Mouse (Mus musculus) cerebellum, adult 9-10 months (tissue): ENCODE results near the gene Rpl3l.
"Not testable (repeated sequence)": the region's sequence is repeated elsewhere in the genome, so short reads cannot be mapped to it uniquely, and the experiment has no call there.

ENCODE experiments used
- DNase-seq: peaks from one replicate; pipeline ENCODE4 v3.0.0; 2022

Gene Rpl3l

GRCm38 (mm10) chr17:24727618-24728017 lies at the start of gene Rpl3l:
Gene Rpl3l, plus strand, starts transcription at chr17:24727820.
- no peak for DNase-seq

GRCm38 (mm10) chr17:24686514-24686913 lies 41.1 kb upstream of the Rpl3l start:
- no peak for DNase-seq

DNA sequence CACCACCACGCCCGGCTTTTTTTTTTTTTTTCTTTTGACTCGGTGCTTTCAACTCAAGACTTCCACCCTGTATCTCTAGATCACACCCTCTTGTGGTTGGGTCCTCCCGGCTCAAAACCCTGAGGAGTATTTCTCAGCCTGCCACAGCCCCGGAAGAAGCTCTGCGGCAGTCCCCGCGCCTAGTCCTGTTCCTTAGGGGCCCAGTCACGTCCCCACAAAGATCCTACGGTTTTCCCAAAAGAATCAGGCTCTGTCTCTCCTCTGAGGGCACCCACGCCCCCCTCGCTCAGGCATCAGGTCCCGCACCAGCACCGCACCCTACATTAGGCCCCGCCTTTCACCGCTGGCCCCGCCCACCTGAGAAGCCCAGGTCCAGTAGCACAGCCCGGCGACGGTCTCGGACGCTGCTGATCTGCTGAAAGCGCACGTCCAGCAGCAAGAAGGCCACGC lies 40.4 kb upstream of the Rpl3l start:
- no peak for DNase-seq

GRCm38 (mm10) chr17:24687599-24687998 lies 40.0 kb upstream of the Rpl3l start:
- no peak for DNase-seq

DNA sequence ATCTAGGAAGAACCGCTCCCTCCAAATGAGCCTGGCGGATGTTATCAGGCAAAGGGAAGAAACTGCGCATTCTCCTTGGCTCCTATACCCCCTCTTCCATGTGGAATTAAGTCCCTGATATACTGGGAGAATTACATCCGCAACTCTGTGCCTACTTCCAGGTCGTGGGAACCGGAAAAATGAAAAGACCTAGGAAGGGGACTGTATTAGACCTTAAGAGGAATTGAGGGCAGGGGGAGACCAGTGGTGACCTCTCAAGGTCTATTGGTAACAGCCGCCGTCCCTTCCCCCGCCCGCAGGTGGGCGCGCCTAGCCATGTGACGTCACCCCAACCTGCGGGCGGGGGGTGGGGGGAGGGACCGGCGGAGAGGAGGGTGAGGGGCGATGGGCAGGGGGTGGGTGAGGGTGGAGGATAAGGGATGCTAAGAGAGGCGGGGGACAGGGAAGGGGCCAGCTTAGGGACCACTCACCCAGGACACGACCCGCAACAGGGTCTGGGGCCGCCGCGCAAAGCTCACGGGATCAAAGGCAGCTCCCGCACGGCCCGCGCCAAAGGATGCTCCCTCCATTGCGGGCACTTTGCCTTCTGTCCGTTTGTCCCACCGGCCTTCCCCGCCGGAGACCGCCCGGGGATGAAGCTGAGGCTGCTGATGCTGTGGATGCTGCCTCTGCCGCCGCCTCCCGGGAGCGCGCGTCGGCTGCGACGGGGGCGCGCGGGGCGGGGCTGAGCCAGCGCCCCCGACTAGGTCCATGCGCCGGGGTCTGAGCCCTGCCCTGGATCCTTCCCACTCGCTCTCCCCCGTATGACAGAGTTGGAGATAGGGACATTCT lies 38.2 kb upstream of the Rpl3l start, which contains the start of gene Syngr3:
TSS of gene Syngr3 (minus strand) at position 705 of the 831 bp plus-strand sequence.
- DNase-seq: peak; percentile 66

DNA sequence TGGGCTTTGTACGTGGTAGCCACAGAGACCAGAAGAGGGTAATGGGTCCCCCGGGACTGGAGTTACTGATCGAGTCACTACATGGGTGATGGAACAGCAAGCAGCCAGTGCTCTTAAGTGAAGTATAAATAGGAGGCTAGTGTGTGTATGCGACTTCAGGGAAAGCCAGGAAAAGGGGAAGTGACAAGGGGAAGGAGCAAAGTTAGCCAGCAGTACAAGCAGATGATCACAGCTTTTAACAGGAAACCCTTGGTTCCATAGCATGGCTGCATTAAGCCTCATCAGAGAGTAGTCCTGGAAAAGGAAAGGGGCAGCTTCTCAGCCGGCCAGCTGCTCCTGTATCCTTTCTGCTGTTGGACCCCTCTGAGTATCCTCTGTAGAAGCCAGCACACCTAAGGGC lies 35.2 kb upstream of the Rpl3l start:
- DNase-seq: no peak

- DNase-seq: no peak
These were observed 32.2 kb upstream of the Rpl3l start for GRCm38 (mm10) chr17:24695326-24696010.

GRCm38 (mm10) chr17:24696011-24696697 lies 31.5 kb upstream of the Rpl3l start, which contains the start of the genes Gfer and Noxo1:
Gene Gfer, minus strand, starts transcription at chr17:24696156.
Gene Noxo1, plus strand, starts transcription at chr17:24696234.
- peak; percentile 83 for DNase-seq

GRCm38 (mm10) chr17:24697985-24698384 lies 29.6 kb upstream of the Rpl3l start:
- DNase-seq: no peak

- no peak for DNase-seq
These were observed 28.9 kb upstream of the Rpl3l start for GRCm38 (mm10) chr17:24698715-24699114.

- DNase-seq: no peak
These were observed 28.1 kb upstream of the Rpl3l start for GRCm38 (mm10) chr17:24699473-24699872.

DNA sequence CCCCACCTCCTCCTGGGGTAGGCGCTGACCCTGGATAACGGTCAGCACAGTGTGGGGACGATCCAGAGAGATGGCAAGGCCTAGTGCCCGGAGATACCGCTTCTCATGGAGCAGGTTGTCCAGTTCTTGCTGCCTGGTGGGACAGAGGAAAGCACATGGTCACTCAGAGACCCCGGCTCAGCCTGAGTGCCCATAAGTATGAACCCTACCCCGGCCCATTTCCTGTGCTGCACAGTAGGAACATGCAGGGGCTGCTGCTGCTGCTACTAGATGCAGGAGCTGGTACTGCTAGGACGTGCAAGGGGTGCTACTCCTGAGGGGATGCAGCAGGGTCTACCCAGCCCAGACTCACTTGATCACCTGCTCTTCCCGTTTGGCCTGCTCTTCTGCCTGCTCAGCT lies 26.4 kb upstream of the Rpl3l start:
- DNase-seq: no peak

DNA sequence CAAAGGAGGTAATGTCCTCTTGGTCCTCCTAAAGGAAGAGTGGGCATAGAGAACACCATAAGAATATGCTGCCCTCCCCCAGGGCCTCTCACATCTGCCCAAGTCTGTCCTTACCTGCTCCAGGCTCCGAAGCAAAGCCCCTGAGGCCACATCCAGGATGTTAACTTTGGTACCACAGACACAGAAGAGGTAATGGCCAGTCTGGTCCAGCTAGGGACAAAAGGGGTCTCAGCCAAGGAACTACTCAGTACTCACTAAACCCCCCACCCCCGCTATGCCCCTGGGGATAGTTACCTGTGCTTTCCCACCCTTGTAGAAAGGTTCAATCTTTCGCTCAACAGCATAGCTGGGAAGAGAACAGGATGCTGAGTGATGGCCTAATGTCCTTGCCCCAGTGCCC lies 21.8 kb upstream of the Rpl3l start:
- DNase-seq: peak; percentile 31

GRCm38 (mm10) chr17:24706982-24707800 lies 20.4 kb upstream of the Rpl3l start, which contains the start of gene Tbl3:
Gene Tbl3, minus strand, starts transcription at chr17:24707660.
- DNase-seq: peak; percentile 93

DNA sequence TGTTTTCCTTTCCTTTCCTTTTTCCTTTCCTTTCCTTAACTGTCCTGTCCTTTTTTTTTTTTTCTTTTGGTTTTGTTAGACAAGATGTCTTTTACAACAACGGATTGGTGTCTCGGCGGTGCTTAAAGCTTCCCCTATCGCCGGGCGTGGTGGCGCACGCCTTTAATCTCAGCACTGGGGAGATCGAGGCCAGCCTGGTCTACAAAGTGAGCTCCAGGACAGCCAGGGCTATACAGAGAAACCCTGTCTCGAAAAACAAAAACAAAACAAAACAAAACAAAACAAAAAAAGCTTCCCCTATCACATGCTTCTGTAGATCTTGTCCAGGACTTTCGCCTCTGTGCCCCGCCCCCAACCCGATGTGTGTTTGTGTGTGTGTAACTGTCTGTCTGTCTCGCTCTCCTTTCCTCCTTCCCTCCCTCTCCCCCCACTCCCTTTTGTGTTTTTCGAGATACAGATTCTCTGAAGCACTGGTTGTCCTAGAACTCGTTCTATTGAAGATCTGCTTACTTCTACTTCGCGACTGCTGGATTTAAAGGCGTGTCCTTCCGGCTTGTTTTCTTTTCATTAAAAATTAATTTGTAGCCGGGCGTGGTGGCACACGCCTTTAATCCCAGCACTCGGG lies 19.7 kb upstream of the Rpl3l start:
- DNase-seq: no peak

- peak; percentile 53 for DNase-seq
These were observed 19.0 kb upstream of the Rpl3l start for GRCm38 (mm10) chr17:24708646-24709045.

DNA sequence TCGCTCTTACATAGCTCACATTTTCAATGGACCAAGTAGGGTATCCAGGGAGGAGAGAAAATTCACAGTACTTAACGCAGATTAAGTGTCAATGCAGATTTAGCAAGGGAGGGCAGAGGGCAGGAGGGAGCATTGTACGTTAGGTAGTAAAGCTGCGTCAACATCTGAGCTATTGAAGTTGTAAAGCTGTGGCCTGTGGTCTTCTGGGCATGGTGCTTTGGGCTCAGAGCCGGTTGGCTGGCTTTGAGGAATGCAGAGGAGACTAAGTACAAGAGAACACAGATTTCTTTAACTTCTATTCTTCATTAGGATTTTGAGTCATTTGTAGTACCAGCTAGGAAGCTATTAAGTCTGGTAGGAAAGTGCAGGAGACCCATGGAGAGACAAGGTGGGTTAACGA lies 12.1 kb upstream of the Rpl3l start:
- DNase-seq: no peak

GRCm38 (mm10) chr17:24716166-24716682 lies 11.4 kb upstream of the Rpl3l start:
- DNase-seq: no peak

- DNase-seq: no peak
These were observed 9.7 kb upstream of the Rpl3l start, which contains the start of the genes Rnf151 and Rps2 for GRCm38 (mm10) chr17:24717943-24718342. Gene Rnf151, minus strand, starts transcription at chr17:24718063. Gene Rps2, plus strand, starts transcription at chr17:24718116.

- not testable (repeated sequence) for DNase-seq
These were observed 8.7 kb upstream of the Rpl3l start for GRCm38 (mm10) chr17:24718938-24719337.

GRCm38 (mm10) chr17:24719494-24720222 lies 8.0 kb upstream of the Rpl3l start:
- peak; percentile 97 for DNase-seq
